7 mouse cellular contexts compared by ENCODE assay signal in the genomic region with DNA sequence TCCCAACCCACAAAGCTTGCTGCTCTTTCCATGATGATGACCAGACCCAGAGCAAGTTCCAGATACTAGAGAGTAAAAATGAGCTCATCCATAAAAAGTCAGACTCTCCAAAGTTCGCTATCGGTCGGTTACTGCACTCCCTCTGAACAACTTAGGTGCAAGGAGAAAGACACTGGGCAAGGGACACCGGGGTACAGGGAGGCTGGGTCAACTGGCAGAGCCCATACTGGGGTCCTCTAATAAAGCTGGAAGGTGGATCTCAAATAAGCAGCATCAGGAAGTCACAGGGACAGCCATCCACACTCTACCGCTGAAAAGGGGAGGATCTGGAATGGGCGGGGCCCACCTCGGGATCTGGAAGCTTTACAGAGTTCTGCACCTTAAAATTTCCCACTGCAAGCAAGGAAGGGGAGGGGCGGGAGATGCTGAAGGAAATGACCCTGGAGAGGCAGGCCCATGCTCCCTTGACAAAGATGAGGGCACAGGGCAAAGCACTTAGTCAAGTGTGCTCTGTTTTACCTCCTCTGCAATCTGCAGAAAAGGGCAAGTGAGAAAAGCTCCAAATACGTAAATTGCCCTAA. TPM values are rescaled to one million over a fixed set of nuclear protein-coding genes. Genes with fewer than 3 reads are reported as not detected.
A peak's percentile ranks its signal among the peaks of the same experiment; 100 is the strongest.
DNase-seq lines count a peak whose midpoint lies in the region; ATAC-seq lines count a peak whose summit lies in the region.

No protein-coding gene starts in this region.

- no peaks in the 10 kb centered on the region for H3K9me3 ChIP-seq in embryonic facial prominence, embryonic 12.5 days
- no peaks in the 10 kb centered on the region for H3K9me3 ChIP-seq in intestine, embryonic 15.5 days
- no peaks in the 10 kb centered on the region for H3K9me3 ChIP-seq in midbrain, embryonic 10.5 days (replicated peaks)

- peak overlapping the region; percentile 88 for H3K4me2 ChIP-seq in embryonic facial prominence, embryonic 12.5 days (replicated peaks)
- H3K4me2 ChIP-seq in intestine, embryonic 15.5 days (replicated peaks): peak overlapping the region; percentile 93

- H3K36me3 ChIP-seq in embryonic facial prominence, embryonic 12.5 days: peaks cover 5% of the 10 kb centered on the region; the same call in 1 of the 2 replicates
- H3K36me3 ChIP-seq in intestine, embryonic 15.5 days: no peaks in the 10 kb centered on the region
- H3K36me3 ChIP-seq in midbrain, embryonic 10.5 days: 0 out of 2 replicates have a peak, but pooled peaks cover 8% of the 10 kb centered on the region

- H3K4me3 ChIP-seq in embryonic facial prominence, embryonic 12.5 days: peak overlapping the region; percentile 88
- peak overlapping the region; percentile 86 for H3K4me3 ChIP-seq in intestine, embryonic 15.5 days (replicated peaks)
- peak overlapping the region; percentile 87 for H3K4me3 ChIP-seq in midbrain, embryonic 10.5 days

- H3K9ac ChIP-seq in embryonic facial prominence, embryonic 12.5 days: peak overlapping the region; percentile 98
- no peak overlapping the region for H3K9ac ChIP-seq in intestine, embryonic 15.5 days

- DNase-seq in brain, adult 2 months (ENCODE audit: low read depth, low spot score): peak; percentile 10
- DNase-seq in midbrain, embryonic 10.5 days (ENCODE audit: low spot score): no peak
- no peak for DNase-seq in layer of hippocampus, postnatal 25 days (ENCODE audit: extremely low spot score in 1 of 2, low spot score in 1 of 2)
- DNase-seq in T-cell, adult 2 months (ENCODE audit: low spot score): no peak
- DNase-seq in right cerebral cortex, postnatal 25 days: no peak

- peaks cover 24% of the 10 kb centered on the region for H3K4me1 ChIP-seq in embryonic facial prominence, embryonic 12.5 days
- peaks cover 14% of the 10 kb centered on the region; the same call in 1 of the 2 replicates for H3K4me1 ChIP-seq in intestine, embryonic 15.5 days (replicated peaks)
- peaks cover 41% of the 10 kb centered on the region for H3K4me1 ChIP-seq in midbrain, embryonic 10.5 days

- ATAC-seq in embryonic facial prominence, embryonic 12.5 days (ENCODE audit: insufficient number of reproducible peaks, insufficient read depth, low FRiP score, low TSS enrichment): no peak
- no peak for ATAC-seq in intestine, embryonic 15.5 days

- 22% methylated on average over 9 of the region's 9 CpGs for WGBS in embryonic facial prominence, embryonic 12.5 days
- 23% methylated on average over 9 of the region's 9 CpGs for WGBS in intestine, embryonic 15.5 days
- 26% methylated on average over 9 of the region's 9 CpGs for WGBS in midbrain, embryonic 10.5 days

- H3K27ac ChIP-seq in embryonic facial prominence, embryonic 12.5 days: no peak overlapping the region
- no peak overlapping the region for H3K27ac ChIP-seq in intestine, embryonic 15.5 days
- H3K27ac ChIP-seq in midbrain, embryonic 10.5 days (replicated peaks): no peak overlapping the region

- H3K27me3 ChIP-seq in embryonic facial prominence, embryonic 12.5 days: 0 out of 2 replicates have a peak, but pooled peaks cover 3% of the 10 kb centered on the region
- no peaks in the 10 kb centered on the region; the same call in 1 of the 2 replicates for H3K27me3 ChIP-seq in intestine, embryonic 15.5 days (replicated peaks)
- H3K27me3 ChIP-seq in midbrain, embryonic 10.5 days (ENCODE audit: low read depth, poor library complexity, severe bottlenecking): peaks cover 38% of the 10 kb centered on the region

RNA-seq across cellular contexts. Expression of a gene that starts 3.0 kb away (rescaled TPM):
- 50.7 and 55.7 TPM in 2 replicates for polyA plus RNA-seq in embryonic facial prominence, embryonic 12.5 days (2016; fragmentation: Nextera tagmentation; extraction: Ambion mirVana)
- polyA plus RNA-seq in intestine, embryonic 15.5 days (2015; fragmentation: Nextera tagmentation; extraction: Ambion mirVana): 16.9 and 17.8 TPM in 2 replicates
- polyA plus RNA-seq in midbrain, embryonic 10.5 days (2016; fragmentation: Nextera tagmentation; extraction: Ambion mirVana): 11.2 and 16.0 TPM in 2 replicates
- total RNA-seq in layer of hippocampus, postnatal 25 days (2021): 10 to 100 TPM; 11.4 to 13.3 TPM
